Mouse (Mus musculus) megakaryocyte, adult 5-6 weeks (primary cell): ENCODE measurements around the gene Tbc1d9. TPM values are rescaled to one million over a fixed set of nuclear protein-coding genes. Genes with fewer than 3 reads are reported as not detected.

Experiments used
- ATAC-seq: 2 replicates; pipeline ENCODE4 v1.8.0; 2016; ENCODE audit warnings: mild to moderate bottlenecking, inconsistent platforms; ENCODE audit not compliant: poor library complexity, severe bottlenecking
- total RNA-seq, 2 experiments: library from RNA; stranded (forward) in 1 of 2; stranded (reverse) in 1 of 2; fragments of 153-499, 151-499 nt in 1 of 2; fragments of 221-1000, 200-1000 nt in 1 of 2; gene quantifications; 2 replicates each; pipeline versions ENCODE4 v1.2.3 to v1.2.4; 2015 to 2017

The Tbc1d9 gene
- total RNA-seq, 2 experiments from 2014 or later, result 9.3 to 18.6 TPM

- ATAC-seq, result no peak
These were observed 150.5 kb downstream of the Tbc1d9 start for GRCm38 (mm10) chr8:83315691-83316090.

GRCm38 (mm10) chr8:83320543-83320942, 155.4 kb downstream of the Tbc1d9 start:
- no peak for ATAC-seq

- no peak for ATAC-seq
These were observed 157.2 kb downstream of the Tbc1d9 start for GRCm38 (mm10) chr8:83322374-83322773.

Other genes starting within 250 kb of the Tbc1d9 start
- 0.29 and 0.89 TPM in 2 replicates for gene Gm10645, start 818 bp downstream of the Tbc1d9 start, total RNA-seq (2015)
- gene Gm10645, start 818 bp downstream of the Tbc1d9 start, total RNA-seq (2017), result 0.51 TPM in 1 of 2 replicates, not detected in the other
- gene Ucp1, start 125.0 kb downstream of the Tbc1d9 start, total RNA-seq (2015), result not detected in 2 replicates
- gene Ucp1, start 125.0 kb downstream of the Tbc1d9 start, total RNA-seq (2017), result 0.07 TPM in 1 of 2 replicates, not detected in the other
- gene Elmod2, start 167.1 kb downstream of the Tbc1d9 start, total RNA-seq (2015), result 17.1 and 18.8 TPM in 2 replicates
- 20.2 and 23.3 TPM in 2 replicates for gene Elmod2, start 167.1 kb downstream of the Tbc1d9 start, total RNA-seq (2017)
- gene Mgat4d, start 183.1 kb downstream of the Tbc1d9 start, total RNA-seq (2015), result not detected in 2 replicates
- not detected in 2 replicates for gene Mgat4d, start 183.1 kb downstream of the Tbc1d9 start, total RNA-seq (2017)
- 0.14 TPM in 1 of 2 replicates, not detected in the other for gene Clgn, start 224.5 kb downstream of the Tbc1d9 start, total RNA-seq (2015)
- not detected in 2 replicates for gene Clgn, start 224.5 kb downstream of the Tbc1d9 start, total RNA-seq (2017)